Mouse (Mus musculus) CH12.LX (cell line): Measurements from ENCODE around the gene Gse1. TPM values are rescaled to one million over a fixed set of nuclear protein-coding genes. Genes with fewer than 3 reads are reported as not detected.

Experiments
- DNase-seq: peaks from one replicate; pipeline ENCODE4 v3.0.0-alpha.2; 2013; ENCODE audit errors: extremely low read depth
- H3K27ac ChIP-seq: 2 replicates; pipeline ENCODE4 v1.5.1; 2012; ENCODE audit warnings: low read depth, mild to moderate bottlenecking, control low read depth, moderate library complexity; ENCODE audit not compliant: insufficient read depth
- H3K27me3 ChIP-seq: replicated peaks from 2 replicates; pipeline ENCODE3; 2012; ENCODE audit warnings: inconsistent platforms
- H3K36me3 ChIP-seq, 2 experiments: replicated peaks in 1 of 2; 2 replicates each; pipeline versions ENCODE3 to v1.6.1; 2012; ENCODE audit warnings: inconsistent platforms in 1 of 2, low read length in 1 of 2, mild to moderate bottlenecking in 1 of 2, mixed read lengths in 1 of 2, moderate library complexity in 1 of 2; ENCODE audit not compliant: control insufficient read depth in 1 of 2, insufficient read depth in 1 of 2
- H3K4me1 ChIP-seq, 2 experiments: 2 replicates each; pipeline ENCODE4 v1.6.1; 2012; ENCODE audit warnings: inconsistent platforms in 1 of 2, moderate library complexity in 1 of 2; ENCODE audit not compliant: insufficient read depth in 2 of 2, control insufficient read depth in 1 of 2
- H3K4me2 ChIP-seq: 2 replicates; pipeline ENCODE4 v1.6.1; 2012; ENCODE audit warnings: low read depth, mild to moderate bottlenecking, control low read depth; ENCODE audit not compliant: poor library complexity, insufficient read depth, severe bottlenecking
- H3K4me3 ChIP-seq, 3 experiments: fragments of 150-350 bp in 1 of 3; sonication (generic) in 1 of 3; replicated peaks in 1 of 3; 2 replicates each; pipeline versions ENCODE3 to v1.5.1; 2011 to 2012; ENCODE audit warnings: low read depth in 2 of 3, low read length in 2 of 3, mild to moderate bottlenecking in 2 of 3, moderate library complexity in 2 of 3, control low read depth in 1 of 3, improper control_type of control experiment in 1 of 3, inconsistent platforms in 1 of 3, mixed read lengths in 1 of 3; ENCODE audit not compliant: poor library complexity in 1 of 3
- H3K79me2 ChIP-seq: replicated peaks from 2 replicates; pipeline ENCODE4 v1.6.1; 2012; ENCODE audit warnings: mild to moderate bottlenecking, moderate library complexity; ENCODE audit not compliant: control insufficient read depth, poor library complexity, insufficient read depth, severe bottlenecking; ENCODE audit errors: extremely low read depth
- H3K9ac ChIP-seq: 2 replicates; pipeline ENCODE4 v1.6.1; 2012; ENCODE audit warnings: low read depth, mild to moderate bottlenecking, control low read depth, moderate library complexity; ENCODE audit not compliant: insufficient read depth
- H3K9me3 ChIP-seq: replicated peaks from 2 replicates; pipeline ENCODE3; 2012; ENCODE audit warnings: low read length, inconsistent platforms, mixed read lengths
- BHLHE40 ChIP-seq: IDR thresholded peaks from 2 replicates; pipeline ENCODE4 v1.6.1; 2011; ENCODE audit warnings: mild to moderate bottlenecking, low read depth, low read length, improper control_type of control experiment
- E2F4 ChIP-seq: IDR thresholded peaks from 2 replicates; pipeline ENCODE4 v1.6.1; 2011; ENCODE audit warnings: low read depth, low read length, improper control_type of control experiment; ENCODE audit not compliant: insufficient replicate concordance
- ELF1 ChIP-seq: IDR thresholded peaks from 2 replicates; pipeline ENCODE4 v1.6.1; 2014; ENCODE audit warnings: low read depth, mild to moderate bottlenecking, inconsistent platforms, low read length, improper control_type of control experiment
- GABPA ChIP-seq: IDR thresholded peaks from 2 replicates; pipeline ENCODE4 v1.6.1; 2012; ENCODE audit warnings: low read depth, low read length, improper control_type of control experiment, inconsistent platforms; ENCODE audit not compliant: insufficient replicate concordance
- HCFC1 ChIP-seq: IDR thresholded peaks from 2 replicates; pipeline ENCODE4 v1.6.1; 2012; ENCODE audit warnings: low read depth, mild to moderate bottlenecking, inconsistent platforms, low read length, improper control_type of control experiment
- JUN ChIP-seq: IDR thresholded peaks from 2 replicates; pipeline ENCODE4 v1.6.1; 2011; ENCODE audit warnings: low read depth, mild to moderate bottlenecking, low read length, improper control_type of control experiment, moderate library complexity; ENCODE audit not compliant: insufficient read depth
- MAFK ChIP-seq: IDR thresholded peaks from 2 replicates; pipeline ENCODE4 v1.6.1; 2011; ENCODE audit warnings: low read length, improper control_type of control experiment; ENCODE audit not compliant: insufficient replicate concordance
- MAX ChIP-seq: IDR thresholded peaks from 2 replicates; pipeline ENCODE4 v1.6.1; 2011; ENCODE audit warnings: low read length, improper control_type of control experiment
- MEF2A ChIP-seq: IDR thresholded peaks from 2 replicates; pipeline ENCODE4 v1.6.1; 2014; ENCODE audit warnings: low read depth, mild to moderate bottlenecking, inconsistent platforms, low read length, improper control_type of control experiment, borderline replicate concordance
- NRF1 ChIP-seq: IDR thresholded peaks from 2 replicates; pipeline ENCODE4 v1.6.1; 2014; ENCODE audit warnings: low read depth, mild to moderate bottlenecking, inconsistent platforms, low read length, improper control_type of control experiment, moderate library complexity
- PAX5 ChIP-seq: IDR thresholded peaks from 2 replicates; pipeline ENCODE4 v1.6.1; 2012; ENCODE audit warnings: low read length, inconsistent platforms, mixed read lengths
- RAD21 ChIP-seq: IDR thresholded peaks from 2 replicates; pipeline ENCODE4 v1.6.1; 2011; ENCODE audit warnings: low read depth, mild to moderate bottlenecking, low read length, improper control_type of control experiment, moderate library complexity
- RCOR1 ChIP-seq: conservative IDR thresholded peaks from 2 replicates; pipeline ENCODE4 v1.6.1; 2012; ENCODE audit warnings: low read depth, mild to moderate bottlenecking, inconsistent platforms, low read length, improper control_type of control experiment
- SMC3 ChIP-seq: IDR thresholded peaks from 2 replicates; pipeline ENCODE4 v1.6.1; 2011; ENCODE audit warnings: low read depth, low read length, improper control_type of control experiment
- TBP ChIP-seq: conservative IDR thresholded peaks from 2 replicates; pipeline ENCODE4 v1.6.1; 2011; ENCODE audit warnings: low read depth, low read length, improper control_type of control experiment
- TCF12 ChIP-seq: IDR thresholded peaks from 2 replicates; pipeline ENCODE4 v1.6.1; 2014; ENCODE audit warnings: low read depth, mild to moderate bottlenecking, inconsistent platforms, low read length, improper control_type of control experiment
- ZKSCAN1 ChIP-seq: IDR thresholded peaks from 2 replicates; pipeline ENCODE4 v1.6.1; 2012; ENCODE audit warnings: low read depth, inconsistent platforms, low read length, improper control_type of control experiment, borderline replicate concordance
- ZNF384 ChIP-seq: IDR thresholded peaks from 2 replicates; pipeline ENCODE4 v1.6.1; 2012; ENCODE audit warnings: low read depth, low read length, improper control_type of control experiment, inconsistent platforms
- dilution Hi-C: fragments of 300-500 bp; cut with MboI; formaldehyde crosslinking; loops from 2 replicates; pipeline ENCODE4 v1.14.3; 2020; ENCODE audit warnings: low sequenced_read_pairs; ENCODE audit not compliant: extremely low pct_unique_long_range_greater_than_20kb, extremely low pct_ligation_motif_present
- in situ Hi-C: fragments of 300-500 bp; cut with MboI; formaldehyde crosslinking; loops from 3 replicates; pipeline ENCODE4 v1.14.3; 2019; ENCODE audit warnings: low sequenced_read_pairs, low pct_ligation_motif_present, low pct_unique_long_range_greater_than_20kb, mixed read lengths
- polyA plus RNA-seq: library from polyadenylated mRNA; unstranded; fragments of >175 nt; gene quantifications from 2 replicates; pipeline ENCODE4 v1.2.1, GENCODE M21; 2012; ENCODE audit warnings: low read depth; ENCODE audit not compliant: insufficient read length
- total RNA-seq, 2 experiments: library from RNA; depleted of rRNA; stranded (reverse); fragments of 300-350 nt in 1 of 2; fragments of >200 nt in 1 of 2; gene quantifications; 2 replicates each; pipeline ENCODE4 v1.2.3; 2012 to 2014

Gse1 gene
- total and polyA plus RNA-seq, 3 experiments: 1.3 to 9.8 (median 8.5) TPM

- Histone ChIP-seq H3K79me2 (peaks cover 40% of the 10 kb centered on the region), H3K4me3 (no peak overlapping the region), H3K36me3 (peaks cover 3 to 63% of the 10 kb centered on the region in 2 experiments), H3K9me3 (no peaks in the 10 kb centered on the region), H3K9ac (no peak overlapping the region), H3K4me2 (no peak overlapping the region), H3K27me3 (no peaks in the 10 kb centered on the region), H3K27ac (no peak overlapping the region), H3K4me1 (peaks cover 4 to 41% of the 10 kb centered on the region in 2 experiments)
- TF ChIP-seq HCFC1: no peak
- TF ChIP-seq ELF1: no peak
- no peak for TF ChIP-seq NRF1
- no peak for TF ChIP-seq RCOR1
- no peak for TF ChIP-seq ZNF384
- no peak for TF ChIP-seq SMC3
- no peak for TF ChIP-seq PAX5
- no peak for TF ChIP-seq E2F4
- TF ChIP-seq MAFK: no peak
- TF ChIP-seq GABPA: no peak
- TF ChIP-seq ZKSCAN1: no peak
- TF ChIP-seq BHLHE40: no peak
- TF ChIP-seq RAD21: no peak
- TF ChIP-seq MAX: no peak
- TF ChIP-seq MEF2A: no peak
- no peak for TF ChIP-seq TBP
- TF ChIP-seq TCF12: no peak
- DNase-seq: no peak
- in situ Hi-C loops (no loop called here), dilution Hi-C loops (no loop called here)
Observed at GRCm38 (mm10) chr8:120520287-120520686, 292.0 kb downstream of the Gse1 start.

GRCm38 (mm10) chr8:120520707-120521590 lies 292.7 kb downstream of the Gse1 start:
- peaks cover 41% of the 10 kb centered on the region for H3K79me2 ChIP-seq
- no peak overlapping the region for H3K4me3 ChIP-seq
- in situ Hi-C loops (no loop called here), dilution Hi-C loops (no loop called here)
- H3K9me3 ChIP-seq: no peaks in the 10 kb centered on the region
- no peak overlapping the region for H3K27ac ChIP-seq
- TF ChIP-seq SMC3: peak; percentile 24; the same call in 1 of the 2 replicates
- TF ChIP-seq JUN: no peak
- H3K4me2 ChIP-seq: no peak overlapping the region
- DNase-seq: no peak
- peaks cover 3 to 57% of the 10 kb centered on the region in 2 experiments for H3K36me3 ChIP-seq
- no peak overlapping the region for H3K9ac ChIP-seq
- H3K4me1 ChIP-seq: peaks cover 11 to 41% of the 10 kb centered on the region in 2 experiments
- no peaks in the 10 kb centered on the region for H3K27me3 ChIP-seq
